Mouse (Mus musculus): ENCODE results near the gene Map3k10. TPM values are rescaled to one million over a fixed set of nuclear protein-coding genes. Genes with fewer than 3 reads are reported as not detected.
"Not testable (repeated sequence)": the region's sequence is repeated elsewhere in the genome, so short reads cannot be mapped to it uniquely, and the experiment has no call there.

Map3k10 gene
- total RNA-seq, 1 experiment from 2014 or later, result 30.2 TPM

DNA sequence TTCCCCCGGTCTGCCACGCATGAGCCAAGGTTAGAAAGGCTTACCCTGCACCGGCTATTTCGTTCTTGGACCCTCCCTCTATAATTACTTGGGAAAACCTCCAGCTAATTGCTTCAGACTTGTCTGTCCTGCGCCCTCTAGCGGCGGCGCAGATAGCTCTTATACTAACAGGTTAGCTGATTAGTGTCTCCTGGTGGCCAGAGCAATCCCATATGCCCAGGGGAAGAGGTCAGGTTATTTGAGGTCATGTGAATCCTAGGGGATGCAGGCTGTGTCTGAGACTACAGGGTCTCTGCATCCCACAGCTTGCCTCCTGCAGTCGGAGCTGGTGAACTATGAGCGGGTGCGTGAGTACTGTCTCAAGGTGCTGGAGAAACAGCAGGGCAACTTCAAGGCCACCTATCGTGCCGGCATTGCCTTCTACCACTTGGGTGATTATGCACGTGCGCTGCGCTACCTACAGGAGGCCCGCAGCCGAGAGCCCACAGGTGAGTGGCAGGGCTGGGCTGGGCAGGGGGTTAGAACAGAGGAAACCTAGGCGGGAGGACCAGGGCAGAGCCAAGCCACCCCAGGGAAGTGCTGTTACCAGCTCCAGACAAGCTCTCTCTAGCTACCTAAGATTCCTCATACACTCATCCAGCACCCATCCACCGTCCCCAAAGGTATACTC lies 19.7 kb downstream of the Map3k10 start:
- DNase-seq, result peak; percentile 36

DNA sequence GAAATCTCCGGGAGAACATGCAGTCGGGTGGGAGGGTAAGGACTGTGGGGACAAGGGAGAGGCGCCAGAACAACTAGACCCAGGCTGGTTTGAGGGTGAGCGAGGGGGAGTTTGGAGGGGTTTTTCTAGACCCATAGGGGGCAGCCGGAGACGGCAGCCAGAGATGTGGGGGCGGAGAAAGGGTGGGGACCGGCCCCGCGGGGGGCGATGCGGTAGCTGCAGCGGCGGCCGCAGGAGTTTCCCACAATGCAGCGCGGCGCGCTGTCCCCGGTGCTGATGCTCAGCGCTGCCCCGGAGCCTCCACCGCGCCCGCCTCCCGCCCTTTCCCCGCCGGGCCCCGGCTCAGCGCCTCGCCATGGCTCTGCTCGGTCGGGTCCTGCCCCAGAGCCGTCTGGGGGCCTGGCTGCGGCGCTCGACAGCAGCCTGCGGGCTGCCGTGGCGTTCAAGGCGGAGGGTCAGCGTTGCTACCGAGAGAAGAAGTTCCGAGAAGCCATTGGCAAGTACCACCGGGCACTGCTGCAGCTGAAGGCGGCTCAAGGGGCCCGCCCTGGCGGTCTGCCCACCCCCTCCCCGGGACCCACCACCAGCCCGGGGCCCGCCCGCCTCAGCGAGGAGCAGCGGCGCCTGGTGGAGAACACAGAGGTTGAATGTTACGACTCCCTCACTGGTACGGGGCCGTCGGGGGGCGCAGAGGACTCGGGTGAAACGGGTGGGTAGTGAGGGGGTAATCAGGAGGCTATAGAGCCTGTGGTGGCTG lies 20.5 kb downstream of the Map3k10 start, which contains the start of gene Ttc9b:
Ttc9b (plus strand) TSS at position 235 of the 757 bp plus-strand sequence.
- DNase-seq, result peak; percentile 55

DNA sequence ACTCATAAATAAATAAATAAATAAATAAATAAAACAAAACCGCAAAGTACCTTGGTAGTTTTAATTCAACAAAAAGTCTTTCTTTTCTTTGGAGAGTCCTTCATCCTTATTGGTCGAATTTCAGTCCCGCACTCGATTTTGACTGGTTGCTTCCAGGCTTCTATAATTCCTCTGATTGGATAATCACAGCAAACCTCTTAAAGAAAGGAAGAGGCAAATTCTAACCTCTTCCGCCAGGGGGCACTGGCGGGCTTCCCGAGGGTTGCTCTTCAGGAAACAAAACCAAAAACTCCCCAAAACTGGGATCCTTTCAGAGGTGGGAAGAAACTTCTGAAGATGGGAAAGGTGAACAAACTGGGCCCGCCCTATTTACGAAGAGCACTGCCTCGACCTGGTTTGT lies 23.4 kb downstream of the Map3k10 start:
- peak; percentile 81 for DNase-seq

DNA sequence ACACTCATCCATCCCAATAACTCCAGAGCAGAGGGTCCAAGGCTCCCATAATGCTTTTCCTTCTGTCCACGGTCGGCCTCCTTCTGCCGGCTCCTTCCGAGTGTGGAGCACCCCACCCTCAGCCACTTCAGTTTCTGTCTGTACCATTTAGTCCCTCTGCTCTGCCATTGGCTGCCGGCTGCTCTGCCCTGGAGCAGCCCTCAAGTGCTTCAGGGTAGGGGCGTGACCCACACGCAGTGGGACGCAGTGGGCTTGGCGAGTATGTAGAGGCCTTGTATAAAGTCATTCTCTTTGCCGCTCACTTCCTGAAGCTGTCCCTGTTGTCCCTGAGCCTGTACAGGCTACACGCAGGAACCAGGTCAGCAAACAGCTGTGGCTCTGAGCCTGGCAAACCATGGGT lies 24.7 kb downstream of the Map3k10 start:
- no peak for DNase-seq

DNA sequence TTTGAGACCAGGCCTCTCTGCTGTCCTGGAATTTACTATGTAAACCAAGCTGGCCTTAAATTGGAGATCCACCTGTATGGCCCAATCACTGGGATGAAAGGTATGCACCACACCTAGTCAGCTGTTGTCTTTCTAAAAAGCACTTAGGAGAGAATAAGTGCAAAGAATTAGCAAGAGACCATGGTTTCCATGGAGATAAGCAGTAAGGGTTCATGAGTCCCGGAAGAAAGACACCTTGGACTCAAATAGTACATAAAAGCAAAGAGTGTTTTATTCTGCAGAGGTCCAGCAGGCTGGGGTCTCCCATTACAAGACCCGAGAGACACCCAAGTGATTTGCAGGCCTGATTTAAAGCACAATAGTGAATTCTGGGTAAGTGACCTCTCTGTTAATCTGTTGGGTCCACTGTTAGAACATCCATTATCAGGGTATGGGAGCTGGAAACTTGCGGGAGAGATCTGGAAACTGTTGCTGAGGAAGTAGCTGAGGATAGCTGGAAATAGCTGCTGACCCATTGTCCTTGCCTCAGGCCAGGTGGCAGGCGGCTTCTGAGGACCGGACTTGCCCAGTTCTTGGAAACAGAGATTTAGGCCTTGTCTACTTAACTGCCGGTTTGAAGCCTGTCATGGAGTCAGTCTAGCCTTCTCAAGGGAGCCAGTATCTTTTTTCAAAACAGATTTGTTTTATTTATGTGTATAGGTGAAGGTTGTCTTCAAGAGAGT lies 27.0 kb downstream of the Map3k10 start:
- no peak for DNase-seq

DNA sequence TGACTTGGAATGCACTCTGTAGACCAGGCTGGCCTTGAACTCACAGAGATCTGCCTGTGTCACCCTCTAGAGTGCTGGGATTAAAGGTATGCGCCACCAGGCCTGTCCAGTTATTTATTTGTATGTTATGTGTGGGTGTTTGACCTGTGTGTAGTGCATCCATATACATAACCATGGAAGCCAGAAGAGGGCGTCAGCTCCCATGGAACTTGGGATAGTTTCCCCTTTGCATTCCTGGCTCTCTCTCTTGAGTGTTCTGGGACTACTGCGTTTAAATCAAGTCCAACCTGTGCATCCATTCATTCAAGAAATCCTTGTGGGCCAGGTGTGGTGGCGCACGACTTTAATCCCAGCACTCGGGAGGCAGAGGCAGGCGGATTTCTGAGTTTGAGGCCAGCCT lies 27.9 kb downstream of the Map3k10 start:
- no peak for DNase-seq

DNA sequence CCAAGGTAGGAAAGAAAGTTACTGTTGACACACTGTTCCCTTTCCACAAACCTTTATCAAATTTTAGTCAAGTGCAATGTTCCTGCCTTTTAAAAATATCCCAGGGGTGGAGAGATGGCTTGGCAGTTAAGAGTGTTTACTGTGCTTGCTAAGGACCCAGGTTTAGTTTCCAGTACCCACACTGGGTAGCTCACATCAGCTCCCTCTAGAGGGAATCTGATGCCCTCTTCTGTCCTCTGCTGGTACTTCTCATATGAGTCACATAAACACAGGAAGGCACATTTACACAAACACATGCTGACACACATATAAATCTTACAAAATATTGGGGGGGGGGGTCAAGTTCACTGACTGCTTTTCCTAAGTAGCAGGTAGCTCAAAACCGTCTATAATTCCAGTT lies 29.9 kb downstream of the Map3k10 start:
- no peak for DNase-seq

DNA sequence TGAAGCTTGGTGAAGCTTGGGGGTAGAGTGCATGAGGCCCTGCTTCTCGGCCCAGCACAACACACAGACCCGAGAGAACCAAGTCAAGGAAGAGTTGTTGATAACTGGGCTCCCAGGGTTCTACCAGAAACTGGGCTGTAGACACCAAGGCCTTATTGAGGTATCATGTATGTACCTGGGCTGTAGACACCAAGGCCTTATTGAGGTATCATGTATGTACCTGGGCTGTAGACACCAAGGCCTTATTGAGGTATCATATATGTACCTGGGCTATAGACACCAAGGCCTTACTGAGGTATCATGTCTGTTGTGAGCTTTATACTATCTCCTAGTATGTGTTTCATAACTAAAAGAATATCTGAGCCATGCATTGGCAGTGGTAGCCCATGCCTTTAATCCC lies 39.3 kb downstream of the Map3k10 start:
- DNase-seq, result not testable (repeated sequence)

DNA sequence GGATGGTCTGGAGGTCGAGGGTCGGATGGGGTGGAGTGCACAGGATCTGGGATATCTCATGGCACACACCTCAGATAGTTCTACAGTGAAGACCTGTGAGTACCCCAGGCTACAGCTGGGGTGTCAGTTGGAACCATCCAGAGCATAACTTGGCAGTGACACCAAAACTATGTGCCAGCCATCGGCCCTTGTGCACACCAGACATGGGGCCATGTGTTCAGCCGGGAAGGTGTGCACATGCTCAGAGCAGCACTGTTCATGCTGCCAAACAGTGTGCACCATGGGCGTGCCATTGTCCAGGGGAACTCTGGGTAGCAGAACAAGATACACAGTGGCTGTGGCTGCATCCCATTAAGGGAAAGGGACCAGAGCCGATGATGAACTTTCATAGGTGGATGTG lies 39.7 kb downstream of the Map3k10 start:
- DNase-seq, result no peak

DNA sequence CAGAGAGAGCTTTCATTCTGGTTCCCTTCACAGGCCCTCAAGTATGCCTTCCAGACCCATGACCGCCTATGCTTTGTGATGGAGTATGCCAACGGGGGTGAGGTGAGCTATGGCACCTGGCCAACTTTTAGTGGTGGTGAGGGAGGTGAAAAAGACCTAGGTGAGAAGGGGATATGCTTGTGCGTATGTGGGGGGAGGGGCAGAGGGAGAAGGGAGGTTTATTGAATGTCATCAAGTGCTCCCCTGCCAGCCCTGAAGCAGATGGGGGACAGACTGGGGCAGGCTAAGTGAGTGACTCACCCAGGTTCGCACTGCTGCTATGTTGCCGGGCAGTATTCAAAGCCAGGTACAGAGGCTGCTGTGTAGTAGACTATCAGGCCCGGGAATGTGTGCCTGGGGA lies 41.2 kb downstream of the Map3k10 start:
- no peak for DNase-seq

DNA sequence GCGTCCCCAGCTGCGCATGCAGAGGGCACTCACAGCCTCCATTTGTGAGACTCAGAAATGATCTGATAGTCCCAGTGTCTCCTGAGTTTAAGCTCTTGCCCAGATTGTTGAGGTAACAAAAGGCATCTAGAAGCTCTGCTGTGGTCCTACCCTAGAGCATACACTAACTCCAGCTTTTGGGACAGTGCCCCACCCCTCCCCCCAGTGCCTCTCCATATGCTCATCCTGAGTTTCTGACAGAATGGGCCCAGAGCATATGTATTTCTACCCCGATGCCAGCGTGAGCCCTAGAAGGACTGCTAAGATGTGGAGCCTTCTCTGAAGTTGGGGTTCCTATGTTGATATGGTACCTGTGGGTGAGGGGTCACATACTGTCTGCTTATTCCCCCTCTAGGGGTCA lies 43.0 kb downstream of the Map3k10 start:
- no peak for DNase-seq

DNA sequence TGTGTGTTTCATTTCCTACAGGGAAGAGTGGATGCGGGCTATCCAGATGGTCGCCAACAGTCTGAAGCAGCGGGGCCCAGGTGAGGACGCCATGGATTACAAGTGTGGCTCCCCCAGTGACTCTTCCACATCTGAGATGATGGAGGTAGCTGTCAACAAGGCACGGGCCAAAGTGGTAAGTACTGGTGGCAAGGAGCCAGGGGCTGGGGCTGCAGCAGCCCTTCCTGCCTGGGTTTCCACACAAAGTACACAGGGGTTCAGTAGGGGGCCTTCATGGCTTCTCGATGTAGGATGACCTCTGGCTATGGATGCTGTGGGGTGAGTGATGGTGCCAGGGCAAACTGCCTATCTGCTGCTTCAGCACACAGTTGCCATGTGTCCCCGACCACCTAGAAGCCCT lies 45.6 kb downstream of the Map3k10 start:
- not testable (repeated sequence) for DNase-seq

DNA sequence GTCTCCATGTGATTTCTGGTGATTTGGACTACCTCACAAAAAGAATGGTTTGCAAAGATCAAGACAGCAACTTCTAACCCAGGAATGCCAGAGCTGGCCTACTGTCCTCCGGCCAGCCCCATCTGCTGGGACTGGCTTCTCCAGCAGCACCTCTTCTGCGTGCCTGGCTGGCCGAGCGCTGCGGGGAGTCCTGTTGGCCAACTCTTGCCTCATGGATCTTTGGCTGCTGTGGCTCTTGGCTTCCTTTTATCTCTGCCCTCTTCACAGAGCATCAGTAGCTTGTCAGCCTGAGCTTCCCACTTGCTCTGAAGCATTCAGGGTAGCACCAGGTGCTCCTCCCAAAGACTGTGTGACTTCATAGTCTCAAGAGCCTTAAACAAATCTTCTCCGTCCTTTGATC lies 46.2 kb downstream of the Map3k10 start:
- DNase-seq, result no peak

DNA sequence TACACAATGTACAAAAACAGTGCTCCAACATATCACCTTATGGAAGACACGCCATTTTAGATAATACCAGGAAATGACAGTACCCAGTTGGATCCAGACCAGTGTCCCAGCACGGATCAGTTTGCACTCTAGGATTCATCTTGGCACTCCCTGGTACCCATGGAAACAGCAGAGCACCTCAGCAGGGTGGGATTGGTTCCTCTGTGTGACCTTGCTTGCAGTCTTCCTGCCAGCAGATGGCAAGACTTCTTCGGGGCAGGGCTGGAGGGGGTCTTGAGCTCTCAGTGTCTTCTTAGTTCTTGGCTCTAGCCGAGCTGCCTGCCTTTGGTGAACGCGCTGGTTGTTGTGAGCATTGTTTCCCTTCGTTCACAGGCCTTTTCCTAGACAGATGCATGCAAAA lies 46.7 kb downstream of the Map3k10 start:
- no peak for DNase-seq

DNA sequence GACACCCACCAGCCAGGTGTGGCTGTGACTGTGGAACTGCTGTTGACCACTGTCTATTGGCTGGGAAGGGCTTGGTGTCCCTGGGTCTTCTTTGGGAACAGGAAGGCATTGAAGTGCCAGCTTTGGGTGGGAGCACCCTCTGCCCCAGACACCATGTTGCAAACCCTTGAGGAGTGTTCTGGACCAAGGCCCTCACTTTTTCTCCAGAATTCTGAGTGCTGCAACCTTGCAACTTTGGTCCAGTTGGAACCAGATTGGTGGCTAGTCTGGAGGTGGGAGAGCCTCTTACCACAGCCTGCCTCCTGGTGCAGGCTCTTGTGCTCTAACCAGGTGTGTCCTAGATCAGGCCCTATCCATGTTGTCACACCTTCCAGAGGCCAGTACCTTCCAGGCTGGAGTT lies 49.4 kb downstream of the Map3k10 start:
- no peak for DNase-seq

DNA sequence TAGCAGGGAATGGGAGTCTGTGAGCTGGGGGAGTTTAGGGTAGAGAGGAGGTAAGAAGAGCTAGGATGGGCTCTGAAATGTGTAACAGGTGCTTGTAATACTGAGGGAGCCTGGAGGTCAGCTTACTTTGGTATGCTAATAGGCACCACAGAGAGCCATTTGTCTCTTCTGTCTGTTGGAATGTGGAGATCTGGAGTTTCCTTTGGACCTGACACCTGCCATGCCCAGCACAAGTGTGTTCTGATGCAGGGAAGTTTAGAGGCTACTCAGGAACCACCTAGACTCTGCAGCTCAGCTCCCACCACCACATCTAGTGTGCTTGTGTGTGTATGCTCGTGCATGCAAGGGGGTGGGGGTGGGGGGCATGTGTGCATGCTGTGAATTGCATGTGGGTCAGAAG lies 52.2 kb downstream of the Map3k10 start:
- DNase-seq, result no peak

DNA sequence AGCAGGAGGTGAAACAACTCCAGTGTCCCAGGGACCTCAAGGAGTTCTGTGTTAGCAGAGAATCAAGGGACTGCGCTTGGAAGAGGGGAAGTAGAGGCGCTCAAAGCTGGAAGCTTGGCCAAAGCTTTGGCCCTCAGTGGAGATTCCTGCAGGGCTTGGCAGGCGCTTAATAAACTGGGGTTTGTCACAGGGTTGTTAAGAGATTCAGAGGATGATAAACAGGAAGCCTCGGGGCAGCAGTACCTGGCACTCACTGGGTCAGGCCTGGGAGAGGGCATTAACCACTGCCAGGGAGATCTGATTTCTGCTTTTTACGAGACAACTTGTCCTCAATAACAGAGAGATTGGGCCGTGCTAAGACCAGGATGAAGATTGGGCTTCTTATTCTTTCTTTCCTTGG lies 53.4 kb downstream of the Map3k10 start:
- no peak for DNase-seq

DNA sequence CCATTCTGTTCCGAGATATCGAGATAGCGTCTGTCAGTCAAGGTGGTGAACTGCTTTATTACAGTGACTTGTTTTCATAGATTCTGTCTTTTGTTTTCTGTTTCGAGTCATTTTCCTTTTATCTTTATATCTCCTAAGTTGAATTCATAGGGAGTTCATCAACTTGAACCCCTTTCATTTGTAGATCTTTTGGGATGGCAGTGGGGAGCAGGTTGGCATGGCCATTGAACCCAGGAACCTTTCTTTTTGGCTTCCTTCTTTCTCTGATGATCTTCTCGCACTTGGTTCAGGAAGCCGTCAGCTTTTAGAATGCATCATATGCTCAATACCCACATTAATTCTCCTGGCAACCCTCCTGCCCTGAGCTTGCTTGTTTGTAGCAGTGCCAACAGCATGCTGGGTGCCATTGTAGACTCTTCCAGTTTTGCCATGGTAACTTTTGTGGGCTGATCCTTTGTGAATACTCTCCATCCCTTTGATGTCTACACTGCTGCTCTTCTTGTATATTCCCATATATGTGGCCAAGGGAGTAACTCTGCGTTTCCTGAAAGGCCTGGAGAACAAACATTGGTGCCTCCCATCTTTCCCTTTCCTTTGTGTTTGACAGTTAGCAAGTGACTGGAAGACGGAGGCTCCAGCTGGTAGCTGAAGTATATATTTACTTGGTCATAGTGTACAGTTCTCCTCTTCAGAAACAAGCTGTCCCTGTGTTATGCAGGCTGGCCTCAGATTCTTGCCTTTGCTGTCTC lies 60.5 kb downstream of the Map3k10 start:
- no peak for DNase-seq

DNA sequence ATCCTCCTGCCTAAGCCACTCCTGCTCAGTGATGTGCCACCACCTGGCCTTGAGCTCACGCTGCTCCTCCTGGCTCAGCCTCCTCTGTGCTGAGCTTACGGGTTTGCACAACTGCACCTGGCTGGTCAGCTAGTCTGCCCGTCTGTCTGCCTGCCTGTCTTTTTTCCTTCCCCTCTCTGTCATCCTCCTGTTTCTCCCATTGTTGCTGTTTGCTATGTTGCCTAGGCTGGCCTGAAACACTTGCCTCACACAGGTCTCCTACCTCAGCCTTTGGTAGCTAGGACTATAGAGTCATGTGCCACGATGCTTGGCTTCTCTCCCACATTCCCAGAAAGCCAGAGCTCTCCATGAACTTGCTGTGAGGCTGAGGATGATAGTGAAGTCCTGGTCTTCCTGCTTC lies 61.5 kb downstream of the Map3k10 start:
- no peak for DNase-seq

DNA sequence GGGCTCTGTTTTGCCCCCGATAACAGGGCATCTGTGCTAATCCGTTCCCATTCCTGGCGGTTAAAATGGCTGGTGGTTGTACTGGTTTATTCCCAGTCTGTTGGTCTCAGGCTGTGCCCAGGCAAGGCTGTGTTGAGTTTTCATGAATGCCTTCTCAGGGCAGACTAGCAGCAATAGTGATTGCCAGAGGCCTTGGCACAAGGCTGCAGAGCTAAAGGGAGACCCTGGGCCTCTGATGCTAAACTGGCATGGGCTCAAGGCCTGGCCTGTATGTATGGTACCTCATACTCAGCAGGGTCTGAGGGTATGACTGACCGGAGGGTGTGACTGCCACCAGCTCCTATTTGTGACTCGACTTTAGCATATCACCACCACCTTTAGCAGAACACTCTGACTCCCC lies 63.5 kb downstream of the Map3k10 start:
- no peak for DNase-seq

DNA sequence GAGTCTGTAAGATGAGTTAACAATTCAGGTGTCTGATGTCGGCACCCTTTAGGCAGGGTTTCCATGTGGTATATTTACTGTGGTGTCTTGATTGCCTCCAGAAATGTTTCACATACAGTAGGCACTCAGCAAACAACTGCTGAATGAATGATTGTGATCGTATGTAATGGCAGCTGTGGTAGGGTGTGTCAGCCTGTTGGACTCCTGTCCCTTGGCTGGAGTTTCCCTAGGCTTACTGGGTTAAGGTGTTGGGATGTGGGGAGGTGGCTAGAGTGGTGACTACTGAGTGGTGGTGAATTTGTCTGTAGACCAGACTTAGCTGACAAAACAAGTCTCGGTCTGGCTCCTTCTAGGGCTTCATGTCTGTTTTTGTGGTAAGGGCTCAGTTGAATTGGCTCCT lies 64.0 kb downstream of the Map3k10 start:
- no peak for DNase-seq

DNA sequence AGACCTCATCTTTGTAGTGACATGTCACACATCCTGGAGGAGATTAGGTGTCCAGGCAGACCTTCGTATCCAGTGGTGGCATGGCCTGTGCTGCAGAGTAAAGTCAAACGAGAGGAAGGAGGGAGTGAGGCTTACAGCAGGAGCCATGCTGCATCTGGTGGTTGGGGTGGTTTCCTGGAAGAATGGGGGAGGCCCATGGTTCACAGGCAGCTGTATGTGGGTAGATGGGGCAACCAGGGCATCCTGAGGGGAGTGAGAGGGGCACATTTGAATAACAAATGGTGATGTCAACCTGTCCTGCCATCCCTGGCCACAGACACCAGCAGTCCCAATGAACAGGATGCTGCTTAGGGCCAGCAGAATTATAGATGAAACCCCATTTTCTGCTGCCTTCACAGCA lies 64.7 kb downstream of the Map3k10 start:
- DNase-seq, result no peak

DNA sequence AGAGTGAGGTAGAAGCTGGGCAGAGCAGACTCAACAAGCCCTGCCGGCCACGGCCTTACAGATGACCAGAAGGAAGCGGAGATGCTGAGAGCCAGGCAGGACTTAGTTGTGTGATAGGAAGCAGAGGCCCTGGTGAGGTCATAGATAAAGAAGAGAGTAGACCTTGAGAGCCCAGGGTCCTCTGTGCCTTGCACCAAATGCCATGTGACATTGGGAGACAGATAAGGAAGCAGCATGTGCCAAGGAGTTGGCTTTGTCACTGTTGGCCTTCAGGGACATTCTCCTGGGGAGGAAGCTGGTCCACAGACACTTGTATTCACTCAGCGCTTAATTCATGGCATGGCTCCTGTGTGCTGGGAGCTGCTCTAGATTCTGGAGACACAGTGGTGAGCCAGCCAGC lies 65.1 kb downstream of the Map3k10 start:
- no peak for DNase-seq

All from adrenal gland, postnatal 25 days (tissue).